Mouse (Mus musculus): ENCODE results near the gene Exph5. TPM values are rescaled to one million over a fixed set of nuclear protein-coding genes. Genes with fewer than 3 reads are reported as not detected.

Exph5 gene
- polyA plus RNA-seq, 1 experiment from 2014 or later, result 0.14 TPM

GRCm38 (mm10) chr9:53376820-53377219 lies 75.3 kb downstream of the Exph5 start:
- Histone ChIP-seq H3K4me2 (ENCODE audit: low read length) (no peak overlapping the region), H3K9me3 (ENCODE audit: control insufficient read depth, low read length) (no peaks in the 10 kb centered on the region), H3K36me3 (ENCODE audit: control insufficient read depth, insufficient read depth) (no peaks in the 10 kb centered on the region), H3K4me1 (replicated peaks; ENCODE audit: control insufficient read depth, insufficient read depth, low read length) (no peaks in the 10 kb centered on the region), H3K4me3 (replicated peaks; ENCODE audit: low read length) (no peak overlapping the region), H3K9ac (replicated peaks; ENCODE audit: low read depth, low read length) (no peak overlapping the region), H3K27me3 (replicated peaks; ENCODE audit: control insufficient read depth, insufficient read depth, low read length) (no peaks in the 10 kb centered on the region), H3K27ac (ENCODE audit: low read length) (no peak overlapping the region)
- ATAC-seq, result no peak
- 87% methylated on average over 13 of the region's 13 CpGs for WGBS

DNA sequence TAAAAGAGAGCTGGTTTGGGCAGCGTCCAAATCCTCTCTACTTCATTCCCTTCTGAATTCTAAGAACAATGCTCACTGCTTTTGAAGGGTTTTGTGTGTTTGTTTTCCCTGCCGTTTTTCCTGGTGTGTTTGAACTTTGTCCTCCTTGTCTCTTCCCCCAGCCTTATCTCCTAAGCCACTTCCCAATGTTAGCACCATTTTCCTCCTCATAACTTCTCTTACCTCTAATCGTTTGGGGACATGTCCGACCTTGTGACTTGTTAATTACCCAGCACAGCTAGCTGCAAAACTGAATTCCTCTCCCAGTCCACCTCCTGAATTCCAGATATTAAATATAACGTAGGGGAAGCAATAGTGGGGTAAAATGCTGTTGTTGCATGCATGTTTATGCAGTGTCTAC lies 76.1 kb downstream of the Exph5 start:
- 60% methylated on average over 5 of the region's 5 CpGs for WGBS
- no peaks in the 10 kb centered on the region for H3K27me3 ChIP-seq (replicated peaks; ENCODE audit: control insufficient read depth, insufficient read depth, low read length)
- H3K27ac ChIP-seq (ENCODE audit: low read length), result no peak overlapping the region
- no peak for ATAC-seq
- H3K9me3 ChIP-seq (ENCODE audit: control insufficient read depth, low read length), result no peaks in the 10 kb centered on the region
- H3K9ac ChIP-seq (replicated peaks; ENCODE audit: low read depth, low read length), result no peak overlapping the region
- no peaks in the 10 kb centered on the region for H3K36me3 ChIP-seq (ENCODE audit: control insufficient read depth, insufficient read depth)
- H3K4me3 ChIP-seq (replicated peaks; ENCODE audit: low read length), result no peak overlapping the region
- H3K4me1 ChIP-seq (replicated peaks; ENCODE audit: control insufficient read depth, insufficient read depth, low read length), result no peaks in the 10 kb centered on the region
- H3K4me2 ChIP-seq (ENCODE audit: low read length), result no peak overlapping the region

DNA sequence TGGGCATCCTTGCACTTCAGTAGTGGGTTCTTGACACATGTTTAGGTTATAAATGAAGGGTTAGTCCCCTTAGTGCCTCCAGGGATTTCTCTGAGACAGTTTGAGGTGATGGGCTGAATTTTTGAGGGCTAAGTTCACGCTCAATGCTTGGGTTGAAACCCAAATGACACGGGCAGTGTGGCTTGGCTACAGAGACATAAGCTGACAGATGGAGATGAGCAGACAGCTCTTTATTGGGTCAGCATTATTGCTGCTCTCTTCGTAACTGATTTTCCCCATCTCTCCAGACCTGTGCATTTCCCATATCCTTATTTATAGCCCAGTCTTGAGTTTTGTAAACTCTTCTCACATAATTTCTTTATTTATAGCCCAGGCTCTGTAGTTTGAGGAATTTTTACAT lies 76.7 kb downstream of the Exph5 start:
- Histone ChIP-seq H3K27me3 (replicated peaks; ENCODE audit: control insufficient read depth, insufficient read depth, low read length) (no peaks in the 10 kb centered on the region), H3K4me3 (replicated peaks; ENCODE audit: low read length) (no peak overlapping the region), H3K9me3 (ENCODE audit: control insufficient read depth, low read length) (no peaks in the 10 kb centered on the region), H3K4me2 (ENCODE audit: low read length) (no peak overlapping the region), H3K4me1 (replicated peaks; ENCODE audit: control insufficient read depth, insufficient read depth, low read length) (no peaks in the 10 kb centered on the region), H3K36me3 (ENCODE audit: control insufficient read depth, insufficient read depth) (no peaks in the 10 kb centered on the region), H3K9ac (replicated peaks; ENCODE audit: low read depth, low read length) (no peak overlapping the region), H3K27ac (ENCODE audit: low read length) (no peak overlapping the region)
- no peak for ATAC-seq
- WGBS, result 86% methylated on average over 3 of the region's 3 CpGs

DNA sequence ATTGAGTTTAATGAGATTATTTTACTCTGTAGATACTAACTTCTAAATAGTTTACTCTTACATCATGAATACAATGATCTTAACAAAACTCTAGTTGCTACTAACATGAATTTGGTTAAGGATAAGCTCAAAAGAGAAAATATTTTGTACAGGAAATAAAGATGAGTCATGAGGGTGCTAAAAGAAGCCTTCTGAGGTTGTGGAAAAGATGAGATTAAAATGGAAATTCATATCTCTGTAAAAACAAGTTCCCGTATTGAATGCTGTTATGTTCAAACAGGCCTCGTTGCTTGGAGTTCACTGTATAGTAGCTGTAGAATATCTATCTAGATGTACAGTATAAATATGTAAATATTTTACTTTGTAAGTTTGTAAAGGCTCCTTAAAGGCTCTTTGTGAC lies 79.1 kb downstream of the Exph5 start:
- Histone ChIP-seq H3K9me3 (ENCODE audit: control insufficient read depth, low read length) (no peaks in the 10 kb centered on the region), H3K27ac (ENCODE audit: low read length) (no peak overlapping the region), H3K4me3 (replicated peaks; ENCODE audit: low read length) (no peak overlapping the region), H3K4me1 (replicated peaks; ENCODE audit: control insufficient read depth, insufficient read depth, low read length) (peaks cover 8% of the 10 kb centered on the region), H3K4me2 (ENCODE audit: low read length) (no peak overlapping the region), H3K9ac (replicated peaks; ENCODE audit: low read depth, low read length) (no peak overlapping the region), H3K36me3 (ENCODE audit: control insufficient read depth, insufficient read depth) (no peaks in the 10 kb centered on the region), H3K27me3 (replicated peaks; ENCODE audit: control insufficient read depth, insufficient read depth, low read length) (no peaks in the 10 kb centered on the region)
- no peak for ATAC-seq
- 89% methylated on average over 2 of the region's 2 CpGs for WGBS

DNA sequence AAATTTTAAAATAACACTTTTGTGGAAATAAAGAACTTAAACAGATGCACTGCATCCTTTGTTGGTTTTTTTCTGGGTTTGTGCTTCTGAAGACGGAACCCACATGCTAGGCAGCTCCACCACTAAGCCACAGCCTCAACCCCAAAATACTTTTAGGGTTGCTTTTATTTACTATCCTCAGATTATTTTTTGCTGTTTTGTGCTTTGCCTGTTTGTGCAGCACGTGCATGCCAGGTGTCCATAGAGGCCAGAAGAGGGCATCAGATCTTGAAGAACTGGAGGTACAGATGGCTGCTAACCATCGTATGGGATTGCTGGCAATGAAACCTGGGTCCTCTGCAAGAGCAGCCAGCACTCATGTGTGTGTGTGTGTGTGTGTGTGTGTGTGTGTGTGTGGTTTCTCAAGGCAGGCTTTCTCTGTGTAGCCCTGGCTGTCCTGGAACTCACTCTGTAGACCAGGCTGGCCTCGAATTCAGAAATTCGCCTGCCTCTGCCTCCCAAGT lies 79.7 kb downstream of the Exph5 start:
- no peaks in the 10 kb centered on the region for H3K36me3 ChIP-seq (ENCODE audit: control insufficient read depth, insufficient read depth)
- no peak overlapping the region for H3K4me2 ChIP-seq (ENCODE audit: low read length)
- no peaks in the 10 kb centered on the region for H3K27me3 ChIP-seq (replicated peaks; ENCODE audit: control insufficient read depth, insufficient read depth, low read length)
- 71% methylated on average over 4 of the region's 5 CpGs for WGBS
- H3K9me3 ChIP-seq (ENCODE audit: control insufficient read depth, low read length), result no peaks in the 10 kb centered on the region
- no peak overlapping the region for H3K4me3 ChIP-seq (replicated peaks; ENCODE audit: low read length)
- H3K4me1 ChIP-seq (replicated peaks; ENCODE audit: control insufficient read depth, insufficient read depth, low read length), result peaks cover 8% of the 10 kb centered on the region
- ATAC-seq, result no peak
- H3K27ac ChIP-seq (ENCODE audit: low read length), result no peak overlapping the region
- H3K9ac ChIP-seq (replicated peaks; ENCODE audit: low read depth, low read length), result no peak overlapping the region

- ATAC-seq, result peak; percentile 97
- under 1% methylated on average over 72 of the region's 75 CpGs for WGBS
- peak within 1 kb of the TSS; percentile 85 for H3K27ac ChIP-seq (ENCODE audit: low read length)
- H3K4me1 ChIP-seq (replicated peaks; ENCODE audit: control insufficient read depth, insufficient read depth, low read length), result peaks cover 8% of the 10 kb centered on the region
- H3K4me3 ChIP-seq (replicated peaks; ENCODE audit: low read length), result peak within 1 kb of the TSS; percentile 71
- H3K9me3 ChIP-seq (ENCODE audit: control insufficient read depth, low read length), result no peaks in the 10 kb centered on the region
- H3K27me3 ChIP-seq (replicated peaks; ENCODE audit: control insufficient read depth, insufficient read depth, low read length), result no peaks in the 10 kb centered on the region
- H3K4me2 ChIP-seq (ENCODE audit: low read length), result peak within 1 kb of the TSS; percentile 100
- peak within 1 kb of the TSS; percentile 81 for H3K9ac ChIP-seq (replicated peaks; ENCODE audit: low read depth, low read length)
- H3K36me3 ChIP-seq (ENCODE audit: control insufficient read depth, insufficient read depth), result no peaks in the 10 kb centered on the region
These were observed 82.7 kb downstream of the Exph5 start, which contains the start of gene Kdelc2 for GRCm38 (mm10) chr9:53383951-53384866. Gene Kdelc2, plus strand, starts transcription at chr9:53384025.

DNA sequence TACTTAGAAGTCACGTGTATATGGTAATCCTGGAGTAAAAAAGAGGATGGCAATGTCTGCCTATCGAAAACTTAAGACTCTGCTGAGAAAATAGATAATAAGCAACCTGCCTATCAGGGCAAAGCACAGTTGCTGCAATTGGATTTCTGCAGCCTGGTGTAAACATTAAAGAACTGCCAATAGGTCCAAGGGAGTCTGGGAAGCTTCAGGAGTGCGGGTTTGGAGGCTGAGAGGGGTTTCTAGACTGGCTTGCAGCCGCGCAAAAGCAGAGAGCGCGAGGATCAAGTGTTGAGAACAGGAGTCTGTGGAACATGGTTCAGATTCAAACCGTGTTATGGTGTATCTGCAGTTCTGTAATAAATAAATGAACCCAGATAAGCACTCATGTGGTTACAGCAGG lies 83.4 kb downstream of the Exph5 start:
- ATAC-seq, result peak; percentile 59
- Histone ChIP-seq H3K4me3 (replicated peaks; ENCODE audit: low read length) (peak overlapping the region; percentile 71), H3K4me2 (ENCODE audit: low read length) (peak overlapping the region; percentile 100), H3K36me3 (ENCODE audit: control insufficient read depth, insufficient read depth) (no peaks in the 10 kb centered on the region), H3K9ac (replicated peaks; ENCODE audit: low read depth, low read length) (peak overlapping the region; percentile 81; the same call in 1 of the 2 replicates), H3K27ac (ENCODE audit: low read length) (peak overlapping the region; percentile 76), H3K4me1 (replicated peaks; ENCODE audit: control insufficient read depth, insufficient read depth, low read length) (peaks cover 8% of the 10 kb centered on the region), H3K27me3 (replicated peaks; ENCODE audit: control insufficient read depth, insufficient read depth, low read length) (no peaks in the 10 kb centered on the region), H3K9me3 (ENCODE audit: control insufficient read depth, low read length) (no peaks in the 10 kb centered on the region)
- 4% methylated on average over 8 of the region's 8 CpGs for WGBS

DNA sequence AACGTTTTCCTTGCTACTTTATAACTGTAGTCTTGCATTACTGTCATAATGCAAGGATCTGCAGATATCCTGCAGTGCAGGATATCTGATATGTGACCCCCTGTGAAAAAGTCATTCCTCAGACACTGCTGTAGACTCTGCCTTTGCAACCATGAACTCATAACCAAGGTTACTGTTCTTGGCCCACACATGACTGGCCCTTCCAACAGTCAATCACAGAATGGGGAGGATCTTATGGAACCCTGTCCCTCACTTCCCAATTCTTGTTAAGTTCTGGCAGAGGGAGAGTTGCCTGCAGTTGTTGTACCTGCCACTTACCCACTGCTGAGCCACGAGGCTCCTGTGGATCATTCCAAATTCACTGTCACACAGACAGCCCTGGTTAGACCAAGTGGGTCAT lies 86.0 kb downstream of the Exph5 start:
- Histone ChIP-seq H3K27me3 (replicated peaks; ENCODE audit: control insufficient read depth, insufficient read depth, low read length) (no peaks in the 10 kb centered on the region), H3K9ac (replicated peaks; ENCODE audit: low read depth, low read length) (no peak overlapping the region), H3K9me3 (ENCODE audit: control insufficient read depth, low read length) (no peaks in the 10 kb centered on the region), H3K4me1 (replicated peaks; ENCODE audit: control insufficient read depth, insufficient read depth, low read length) (peaks cover 8% of the 10 kb centered on the region), H3K4me3 (replicated peaks; ENCODE audit: low read length) (no peak overlapping the region), H3K27ac (ENCODE audit: low read length) (no peak overlapping the region), H3K36me3 (ENCODE audit: control insufficient read depth, insufficient read depth) (no peaks in the 10 kb centered on the region), H3K4me2 (ENCODE audit: low read length) (no peak overlapping the region)
- no peak for ATAC-seq
- 63% methylated on average over 2 of the region's 2 CpGs for WGBS

- H3K9me3 ChIP-seq (ENCODE audit: control insufficient read depth, low read length), result no peaks in the 10 kb centered on the region
- no peak overlapping the region for H3K9ac ChIP-seq (replicated peaks; ENCODE audit: low read depth, low read length)
- WGBS, result 81% methylated on average over 3 of the region's 3 CpGs
- no peak for ATAC-seq
- H3K36me3 ChIP-seq (ENCODE audit: control insufficient read depth, insufficient read depth), result no peaks in the 10 kb centered on the region
- no peak overlapping the region for H3K4me3 ChIP-seq (replicated peaks; ENCODE audit: low read length)
- H3K4me2 ChIP-seq (ENCODE audit: low read length), result no peak overlapping the region
- peaks cover 6% of the 10 kb centered on the region for H3K4me1 ChIP-seq (replicated peaks; ENCODE audit: control insufficient read depth, insufficient read depth, low read length)
- H3K27ac ChIP-seq (ENCODE audit: low read length), result no peak overlapping the region
- H3K27me3 ChIP-seq (replicated peaks; ENCODE audit: control insufficient read depth, insufficient read depth, low read length), result no peaks in the 10 kb centered on the region
These were observed 87.6 kb downstream of the Exph5 start for GRCm38 (mm10) chr9:53389109-53389508.

Data from forebrain, embryonic 16.5 days (tissue).